Mouse (Mus musculus) thymus, postnatal 0 days (tissue): ENCODE measurements around the gene Otogl. TPM values are rescaled to one million over a fixed set of nuclear protein-coding genes. Genes with fewer than 3 reads are reported as not detected.
A peak's percentile ranks its signal among the peaks of the same experiment; 100 is the strongest.
"Not testable (repeated sequence)": the region's sequence is repeated elsewhere in the genome, so short reads cannot be mapped to it uniquely, and the experiment has no call there.

Source experiments
- DNase-seq: peaks from one replicate; pipeline ENCODE4 v3.0.0-alpha.2; 2015; ENCODE audit warnings: low spot score
- polyA plus RNA-seq: library from polyadenylated mRNA; unstranded; fragments of >200 nt; fragmentation: Nextera tagmentation; extraction: Ambion mirVana; gene quantifications from 2 replicates; pipeline ENCODE4 v1.2.1, GENCODE M21; 2015

The Otogl gene
- polyA plus RNA-seq, 1 experiment from 2014 or later: 0.04 TPM

DNA sequence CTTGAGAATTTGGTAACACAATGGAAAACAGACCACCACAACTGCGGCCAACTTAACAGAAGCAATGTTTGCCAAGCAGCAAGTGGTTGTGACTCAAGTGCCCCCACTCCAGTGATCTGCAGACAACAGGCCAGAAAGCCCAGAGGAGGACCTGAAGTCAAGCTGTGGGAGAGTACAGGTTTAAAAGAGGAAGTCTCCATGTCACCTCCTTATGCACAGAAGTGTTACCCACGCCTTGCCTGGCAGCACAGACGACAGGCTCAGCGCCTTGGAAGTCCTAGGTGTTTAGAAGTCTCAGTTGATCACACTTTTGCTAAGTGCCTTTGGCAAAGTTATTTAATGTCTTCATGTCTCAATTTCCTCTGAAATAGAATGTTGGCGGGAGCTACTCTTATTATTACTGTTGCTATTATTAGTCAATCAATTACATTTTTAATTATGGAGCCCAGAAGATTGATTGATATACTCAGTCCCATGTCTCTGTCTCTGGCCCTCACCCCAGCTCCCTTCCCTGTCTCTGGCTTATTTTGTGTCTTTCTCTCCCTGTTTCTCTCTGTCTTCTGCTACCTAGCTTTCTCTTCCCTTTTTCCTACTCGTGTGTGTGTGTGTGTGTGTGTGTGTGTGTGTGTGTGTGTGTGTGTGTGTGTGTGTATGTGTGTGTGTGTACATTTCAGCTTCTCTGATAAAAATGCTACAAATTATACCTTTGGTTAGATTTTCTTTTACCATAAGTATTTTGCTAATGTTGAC, 101.1 kb downstream of the Otogl start:
- no peak for DNase-seq

GRCm38 (mm10) chr10:107805203-107805602, 106.7 kb downstream of the Otogl start:
- DNase-seq: no peak

- DNase-seq: not testable (repeated sequence)
These were observed 107.6 kb downstream of the Otogl start for GRCm38 (mm10) chr10:107804285-107804684.

DNA sequence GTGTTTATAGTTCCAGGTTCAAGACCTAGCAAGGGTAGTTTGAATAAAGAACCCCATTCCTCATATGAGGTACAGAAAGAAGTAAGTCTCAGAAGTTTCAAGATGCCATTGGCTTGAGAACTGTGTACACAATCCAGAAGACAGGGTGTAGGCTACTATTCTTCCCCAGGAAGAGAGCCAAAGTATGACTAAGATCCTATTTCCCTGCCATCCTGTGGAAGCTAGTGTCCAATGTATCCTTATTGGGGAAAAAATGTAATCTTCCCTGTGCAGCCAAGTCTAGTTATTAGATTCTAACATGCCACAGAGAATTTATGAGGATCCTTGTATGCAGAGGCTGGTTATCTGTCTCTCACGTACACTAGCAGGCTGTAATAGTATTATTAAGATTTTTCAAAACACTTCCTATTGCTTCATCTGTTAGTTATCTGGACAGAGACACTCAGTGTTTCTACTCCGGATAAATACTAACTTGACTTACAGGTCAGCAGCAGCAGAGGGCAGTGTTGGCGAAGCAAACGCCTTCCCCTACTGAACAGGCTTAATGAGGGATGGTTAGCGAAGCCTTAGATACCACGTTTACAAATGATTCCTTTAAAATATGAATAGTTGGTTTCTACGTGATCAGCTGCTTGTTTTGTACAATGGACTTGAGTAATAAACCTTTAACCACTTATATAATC, 112.1 kb downstream of the Otogl start:
- peak; percentile 16 for DNase-seq

GRCm38 (mm10) chr10:107794812-107795756, 116.8 kb downstream of the Otogl start:
- DNase-seq: no peak

GRCm38 (mm10) chr10:107792491-107792890, 119.4 kb downstream of the Otogl start:
- DNase-seq: no peak

- DNase-seq: no peak
These were observed 132.4 kb downstream of the Otogl start for GRCm38 (mm10) chr10:107779548-107779947.

DNA sequence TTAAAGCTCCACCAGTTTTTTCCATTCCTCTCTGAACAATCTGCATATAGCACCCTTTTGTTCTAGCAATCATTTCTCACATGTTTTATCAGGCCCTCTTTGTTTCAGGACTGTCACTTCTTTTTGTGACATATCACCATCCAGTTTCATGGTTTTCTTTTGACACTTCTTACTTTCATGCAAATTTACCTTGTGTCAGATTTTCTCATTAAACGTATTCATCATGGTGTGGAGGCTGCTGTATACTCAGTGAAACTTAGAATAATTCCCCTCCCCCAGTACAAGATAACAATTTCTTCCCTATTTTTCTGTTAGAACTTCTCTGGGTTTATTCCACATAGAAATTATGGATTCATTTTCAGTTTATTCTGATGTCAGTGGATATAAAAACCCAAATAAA, 152.3 kb downstream of the Otogl start:
- DNase-seq: no peak

GRCm38 (mm10) chr10:107753471-107753870, 158.5 kb downstream of the Otogl start:
- no peak for DNase-seq

GRCm38 (mm10) chr10:107752351-107753143, 159.4 kb downstream of the Otogl start:
- no peak for DNase-seq

DNA sequence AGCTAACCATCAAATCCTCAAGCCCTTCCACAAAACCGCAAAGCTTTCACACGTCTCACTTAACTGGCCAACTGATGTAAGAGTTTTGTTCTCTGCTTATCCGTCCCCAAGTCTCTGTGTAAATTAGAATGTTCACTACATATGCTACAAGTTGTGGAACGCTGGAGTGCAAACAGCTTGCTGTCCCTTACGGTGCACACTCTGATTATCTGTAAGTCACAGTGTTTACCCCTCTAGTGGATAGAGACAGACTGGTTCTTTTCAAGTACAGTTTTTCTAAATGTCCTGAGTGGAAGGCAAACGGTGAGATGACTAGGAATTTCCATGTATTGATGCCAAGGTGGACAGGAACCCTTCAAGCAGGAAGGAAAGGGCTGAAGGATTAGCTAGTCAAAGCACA, 160.0 kb downstream of the Otogl start:
- DNase-seq: no peak

DNA sequence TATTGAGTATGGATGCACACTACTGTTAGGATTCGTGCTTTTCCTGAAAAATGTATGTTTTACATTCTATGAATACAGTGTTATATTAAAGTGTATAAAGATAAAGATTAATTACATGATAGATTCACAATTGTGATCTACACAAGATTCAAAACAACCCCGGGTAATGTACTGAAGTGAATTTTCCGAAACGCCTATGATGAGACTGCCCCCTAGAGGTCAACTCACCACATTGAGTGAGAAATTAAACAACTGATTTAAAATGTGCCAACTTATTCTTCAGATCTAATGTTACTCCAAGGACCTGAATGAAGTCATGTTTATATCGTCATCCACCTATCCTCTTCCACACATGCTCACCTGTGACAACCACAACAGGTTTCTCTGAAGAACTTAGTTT, 164.4 kb downstream of the Otogl start:
- DNase-seq: peak; percentile 2

DNA sequence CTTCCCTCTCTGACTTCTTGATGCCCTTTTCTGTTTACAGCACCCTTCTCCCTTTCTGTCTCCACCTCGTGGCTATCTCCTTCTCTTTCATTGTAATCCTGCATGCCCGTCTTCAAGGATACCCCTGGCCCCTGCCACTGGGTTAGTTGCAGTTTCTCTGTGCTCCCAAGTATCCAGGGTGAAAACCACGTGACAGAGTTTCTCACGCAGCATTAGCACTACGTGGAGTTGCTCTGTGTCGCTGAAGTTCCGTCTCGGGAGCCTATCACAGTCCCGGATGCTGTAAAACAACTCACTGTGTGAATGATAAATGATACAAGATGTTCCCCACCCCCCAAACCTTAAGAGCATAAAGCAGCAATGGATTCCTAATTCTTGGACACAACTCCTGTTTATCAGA, 165.2 kb downstream of the Otogl start:
- DNase-seq: no peak

DNA sequence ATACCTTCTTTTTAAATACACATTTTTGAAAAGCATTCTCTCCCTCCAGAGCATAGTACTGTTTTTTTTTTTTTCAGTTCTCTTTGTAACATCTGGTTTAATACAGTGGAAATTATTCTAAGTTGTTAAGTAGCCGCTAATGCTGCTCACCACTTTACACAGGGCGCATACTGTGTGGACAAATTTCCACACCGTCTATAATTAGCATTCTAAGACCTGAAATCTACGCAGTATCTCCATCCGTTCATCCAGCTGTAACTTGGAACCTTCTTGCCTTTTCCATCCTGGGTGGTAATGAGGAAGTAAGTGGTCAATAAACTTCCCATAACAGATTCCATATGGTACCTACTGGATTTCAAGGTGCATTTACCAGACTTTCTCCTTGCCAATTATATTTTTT, 172.1 kb downstream of the Otogl start:
- no peak for DNase-seq

DNA sequence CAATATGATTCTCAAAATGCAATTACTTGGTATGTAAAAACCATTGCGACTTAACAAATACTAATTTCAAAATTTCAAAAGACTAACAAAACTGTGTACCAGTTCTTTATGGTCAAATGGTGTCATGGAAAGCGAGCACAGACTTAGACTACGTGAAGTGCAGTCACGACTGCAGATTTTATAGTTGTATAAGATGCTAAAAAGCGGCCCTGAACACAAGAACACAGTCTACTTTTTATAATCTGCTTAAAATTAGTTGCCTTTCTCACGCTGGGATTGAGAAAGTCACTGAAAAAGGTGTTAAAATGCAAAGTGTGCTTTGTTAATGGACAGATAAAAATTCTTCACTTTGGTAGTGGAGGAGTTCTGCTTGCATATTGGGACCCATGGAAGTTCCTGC, 174.2 kb downstream of the Otogl start:
- no peak for DNase-seq

GRCm38 (mm10) chr10:107735448-107735847, 176.5 kb downstream of the Otogl start:
- DNase-seq: no peak

GRCm38 (mm10) chr10:107734327-107734726, 177.6 kb downstream of the Otogl start:
- DNase-seq: no peak

DNA sequence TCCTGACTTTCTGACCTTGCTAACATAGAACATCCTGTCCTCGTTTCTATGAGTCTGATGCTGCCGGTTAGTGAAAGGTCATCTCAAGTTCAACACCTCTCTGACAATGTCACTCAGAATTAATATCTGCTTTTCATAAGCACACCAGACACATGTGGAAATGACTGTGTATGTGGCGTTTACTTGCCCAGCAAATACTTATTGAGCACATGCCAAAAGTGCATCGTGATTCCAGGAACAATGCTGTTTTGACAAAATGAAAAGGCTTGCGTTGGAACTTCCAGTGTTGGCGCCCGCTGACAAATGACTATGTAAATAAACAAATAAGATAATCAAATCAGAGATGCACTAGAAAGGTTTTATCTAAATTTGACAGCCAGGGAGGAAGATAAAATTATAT, 186.3 kb downstream of the Otogl start:
- no peak for DNase-seq

GRCm38 (mm10) chr10:107719806-107720205, 192.1 kb downstream of the Otogl start, which contains the start of gene Ptprq:
Gene Ptprq, minus strand, starts transcription at chr10:107720051.
- DNase-seq: no peak
